Mouse (Mus musculus) layer of hippocampus, postnatal 25 days (tissue): ENCODE results near the gene Grip2. TPM values are rescaled to one million over a fixed set of nuclear protein-coding genes. Genes with fewer than 3 reads are reported as not detected.

ENCODE experiments used
- DNase-seq, 2 experiments: peaks; one replicate each; pipeline ENCODE4 v3.0.0; 2022; ENCODE audit warnings: mixed read lengths in 2 of 2, low spot score in 1 of 2; ENCODE audit errors: extremely low spot score in 1 of 2
- total RNA-seq, 2 experiments: library from RNA; stranded (reverse); gene quantifications; 2 replicates each; pipeline ENCODE4 v1.2.3; 2021

Grip2 gene
- total RNA-seq, 2 experiments from 2014 or later: 8.0 to 8.7 TPM

- DNase-seq: no peak
Observed at GRCm38 (mm10) chr6:91737451-91737850, 89.6 kb downstream of the Grip2 start.

- no peak for DNase-seq
Observed at GRCm38 (mm10) chr6:91736471-91736870, 90.6 kb downstream of the Grip2 start.

- DNase-seq: peak in 1 of 2 experiments; percentile 49
Observed at GRCm38 (mm10) chr6:91732138-91732537, 94.9 kb downstream of the Grip2 start.

GRCm38 (mm10) chr6:91729677-91730127 lies 97.3 kb downstream of the Grip2 start:
- peak in 1 of 2 experiments; percentile 35 for DNase-seq

- no peak for DNase-seq
Observed at GRCm38 (mm10) chr6:91728939-91729619, 98.0 kb downstream of the Grip2 start.

GRCm38 (mm10) chr6:91727361-91727760 lies 99.7 kb downstream of the Grip2 start:
- no peak for DNase-seq

GRCm38 (mm10) chr6:91721215-91721701 lies 105.8 kb downstream of the Grip2 start:
- DNase-seq: no peak

- no peak for DNase-seq
Observed at GRCm38 (mm10) chr6:91720588-91721214, 106.3 kb downstream of the Grip2 start.

GRCm38 (mm10) chr6:91719865-91720533 lies 107.1 kb downstream of the Grip2 start:
- peak in 1 of 2 experiments; percentile 41 for DNase-seq

GRCm38 (mm10) chr6:91719042-91719747 lies 107.9 kb downstream of the Grip2 start:
- peak; percentile 27 to 46 for DNase-seq

- DNase-seq: no peak
Observed at GRCm38 (mm10) chr6:91718603-91719002, 108.4 kb downstream of the Grip2 start.

- no peak for DNase-seq
Observed at GRCm38 (mm10) chr6:91718067-91718466, 109.0 kb downstream of the Grip2 start.

GRCm38 (mm10) chr6:91715988-91716810 lies 110.9 kb downstream of the Grip2 start:
- no peak for DNase-seq

- DNase-seq: no peak
Observed at GRCm38 (mm10) chr6:91715023-91715422, 112.0 kb downstream of the Grip2 start.

GRCm38 (mm10) chr6:91713370-91713896 lies 113.6 kb downstream of the Grip2 start:
- no peak for DNase-seq

- no peak for DNase-seq
Observed at GRCm38 (mm10) chr6:91712855-91713331, 114.2 kb downstream of the Grip2 start.

GRCm38 (mm10) chr6:91712097-91712854 lies 114.8 kb downstream of the Grip2 start:
- DNase-seq: no peak
